Mouse (Mus musculus): ENCODE data around the gene Dusp3.

GRCm38 (mm10) chr11:102013201-102013600 lies 26.4 kb upstream of the Dusp3 start:
- no peak for TF ChIP-seq NRF1 (IDR thresholded peaks at IDR 0.05; ENCODE audit: insufficient read depth, low read depth, low read length, poor library complexity, severe bottlenecking)
- TF ChIP-seq GATA1 (IDR thresholded peaks at IDR 0.05; ENCODE audit: low read depth, low read length), result no peak
- no peak for TF ChIP-seq EP300 (IDR thresholded peaks at IDR 0.05; ENCODE audit: low read depth in 1 of 2, low read length in 2 of 2)
- TF ChIP-seq POLR2AphosphoS2 (IDR thresholded peaks at IDR 0.05; ENCODE audit: low read length), result no peak
- TF ChIP-seq CTCF (IDR thresholded peaks at IDR 0.05 in 2 of 3, conservative IDR thresholded peaks at IDR 0.05 in 1 of 3; ENCODE audit: control insufficient read depth in 1 of 3, insufficient read depth in 1 of 3, low read depth in 2 of 3, low read length in 3 of 3, poor library complexity in 1 of 3, severe bottlenecking in 1 of 3), result no peak

Measured in MEL (cell line).